Mouse (Mus musculus) spleen, adult 12 weeks (tissue): ENCODE results near the gene Slc26a9.

Experiments used
- DNase-seq: peaks from one replicate; pipeline ENCODE4 v3.0.0; 2022; ENCODE audit warnings: low spot score

Slc26a9 gene

GRCm38 (mm10) chr1:131736494-131736893 is 7.3 kb upstream of the Slc26a9 start:
- no peak for DNase-seq

- DNase-seq = no peak
Observed at GRCm38 (mm10) chr1:131737269-131737668, 6.6 kb upstream of the Slc26a9 start.

GRCm38 (mm10) chr1:131738760-131739159 is 5.1 kb upstream of the Slc26a9 start:
- no peak for DNase-seq

GRCm38 (mm10) chr1:131739481-131740160 is 4.2 kb upstream of the Slc26a9 start:
- DNase-seq = no peak

- DNase-seq = no peak
Observed at GRCm38 (mm10) chr1:131745391-131745790, 1.6 kb downstream of the Slc26a9 start.

- no peak for DNase-seq
Observed at GRCm38 (mm10) chr1:131747761-131748160, 3.9 kb downstream of the Slc26a9 start.

GRCm38 (mm10) chr1:131748636-131749035 is 4.8 kb downstream of the Slc26a9 start:
- DNase-seq = no peak

GRCm38 (mm10) chr1:131749706-131750545 is 6.1 kb downstream of the Slc26a9 start:
- DNase-seq = no peak

GRCm38 (mm10) chr1:131751181-131751890 is 7.5 kb downstream of the Slc26a9 start:
- DNase-seq = no peak

GRCm38 (mm10) chr1:131751891-131752311 is 8.1 kb downstream of the Slc26a9 start:
- no peak for DNase-seq

GRCm38 (mm10) chr1:131754212-131754829 is 10.5 kb downstream of the Slc26a9 start:
- no peak for DNase-seq

- DNase-seq = no peak
Observed at GRCm38 (mm10) chr1:131754916-131755315, 11.1 kb downstream of the Slc26a9 start.

GRCm38 (mm10) chr1:131757211-131757610 is 13.4 kb downstream of the Slc26a9 start:
- DNase-seq = no peak

GRCm38 (mm10) chr1:131758796-131759195 is 15.0 kb downstream of the Slc26a9 start:
- DNase-seq = no peak

- no peak for DNase-seq
Observed at GRCm38 (mm10) chr1:131759667-131760427, 16.0 kb downstream of the Slc26a9 start.

- DNase-seq = no peak
Observed at GRCm38 (mm10) chr1:131760428-131760820, 16.6 kb downstream of the Slc26a9 start.

- DNase-seq = no peak
Observed at GRCm38 (mm10) chr1:131761079-131761831, 17.4 kb downstream of the Slc26a9 start.

GRCm38 (mm10) chr1:131763683-131764082 is 19.9 kb downstream of the Slc26a9 start:
- DNase-seq = no peak

GRCm38 (mm10) chr1:131764581-131765338 is 20.9 kb downstream of the Slc26a9 start:
- no peak for DNase-seq
